Mouse (Mus musculus) liver, adult 2 months (tissue): Measurements from ENCODE around the gene Eddm3b. TPM values are rescaled to one million over a fixed set of nuclear protein-coding genes. Genes with fewer than 3 reads are reported as not detected.

Source experiments
- DNase-seq: peaks from one replicate; pipeline ENCODE4 v3.0.0-alpha.2; 2011; ENCODE audit warnings: low read depth, low spot score; ENCODE audit errors: extremely low read depth
- H3K27ac ChIP-seq: fragments of 200-500 bp; replicated peaks from 2 replicates; pipeline ENCODE4 v1.5.1; 2012; ENCODE audit warnings: low read depth, mild to moderate bottlenecking, control low read depth, inconsistent platforms, low read length; ENCODE audit not compliant: insufficient read depth
- H3K27me3 ChIP-seq: fragments of 200-500 bp; 2 replicates; pipeline ENCODE4 v1.6.1; 2012; ENCODE audit warnings: mild to moderate bottlenecking, moderate library complexity, low read length, inconsistent platforms; ENCODE audit not compliant: control insufficient read depth, insufficient read depth
- H3K36me3 ChIP-seq: fragments of 200-500 bp; 2 replicates; pipeline ENCODE4 v1.6.1; 2012; ENCODE audit warnings: low read length, inconsistent platforms; ENCODE audit not compliant: control insufficient read depth, insufficient read depth
- H3K4me1 ChIP-seq: fragments of 200-500 bp; 2 replicates; pipeline ENCODE4 v1.6.1; 2011; ENCODE audit warnings: low read length; ENCODE audit not compliant: control insufficient read depth, insufficient read depth
- H3K4me3 ChIP-seq: fragments of 200-500 bp; 2 replicates; pipeline ENCODE4 v1.5.1; 2011; ENCODE audit warnings: low read depth, mild to moderate bottlenecking, control low read depth, low read length, moderate library complexity; ENCODE audit not compliant: insufficient read depth
- H3K79me2 ChIP-seq: fragments of 200-500 bp; 2 replicates; pipeline ENCODE4 v1.6.1; 2012; ENCODE audit warnings: inconsistent platforms, mild to moderate bottlenecking, low read length, moderate library complexity; ENCODE audit not compliant: control insufficient read depth, insufficient read depth
- H3K9ac ChIP-seq: fragments of 200-500 bp; 2 replicates; pipeline ENCODE4 v1.6.1; 2012; ENCODE audit warnings: low read depth, mild to moderate bottlenecking, control low read depth, inconsistent platforms, low read length
- CTCF ChIP-seq: fragments of 200-500 bp; IDR thresholded peaks from 2 replicates; pipeline ENCODE4 v1.5.1; 2011; ENCODE audit warnings: low read depth, low read length, control low read depth
- POLR2A ChIP-seq: fragments of 200-500 bp; IDR thresholded peaks from 2 replicates; pipeline ENCODE4 v1.6.1; 2011; ENCODE audit warnings: low read length, control low read depth; ENCODE audit not compliant: insufficient read depth; ENCODE audit errors: extremely low read depth
- WGBS: fragments of 180-500 bp; shearing (Covaris S2); methylation state at CpG from one replicate; pipeline ENCODE4 v1.1.7; 2018; 5-methylcytosine and 5-hydroxymethylcytosine counted together
- polyA plus RNA-seq: library from polyadenylated mRNA; depleted of rRNA; stranded (reverse); fragments of >200 nt; gene quantifications from 2 replicates; pipeline ENCODE4 v1.2.3, GENCODE M21; 2012
- total RNA-seq: library from RNA; depleted of rRNA; stranded (reverse); fragments of >200 nt; gene quantifications from 2 replicates; pipeline ENCODE4 v1.2.3, GENCODE M21; 2014

The Eddm3b gene
- total and polyA plus RNA-seq, 2 experiments = not detected

DNA sequence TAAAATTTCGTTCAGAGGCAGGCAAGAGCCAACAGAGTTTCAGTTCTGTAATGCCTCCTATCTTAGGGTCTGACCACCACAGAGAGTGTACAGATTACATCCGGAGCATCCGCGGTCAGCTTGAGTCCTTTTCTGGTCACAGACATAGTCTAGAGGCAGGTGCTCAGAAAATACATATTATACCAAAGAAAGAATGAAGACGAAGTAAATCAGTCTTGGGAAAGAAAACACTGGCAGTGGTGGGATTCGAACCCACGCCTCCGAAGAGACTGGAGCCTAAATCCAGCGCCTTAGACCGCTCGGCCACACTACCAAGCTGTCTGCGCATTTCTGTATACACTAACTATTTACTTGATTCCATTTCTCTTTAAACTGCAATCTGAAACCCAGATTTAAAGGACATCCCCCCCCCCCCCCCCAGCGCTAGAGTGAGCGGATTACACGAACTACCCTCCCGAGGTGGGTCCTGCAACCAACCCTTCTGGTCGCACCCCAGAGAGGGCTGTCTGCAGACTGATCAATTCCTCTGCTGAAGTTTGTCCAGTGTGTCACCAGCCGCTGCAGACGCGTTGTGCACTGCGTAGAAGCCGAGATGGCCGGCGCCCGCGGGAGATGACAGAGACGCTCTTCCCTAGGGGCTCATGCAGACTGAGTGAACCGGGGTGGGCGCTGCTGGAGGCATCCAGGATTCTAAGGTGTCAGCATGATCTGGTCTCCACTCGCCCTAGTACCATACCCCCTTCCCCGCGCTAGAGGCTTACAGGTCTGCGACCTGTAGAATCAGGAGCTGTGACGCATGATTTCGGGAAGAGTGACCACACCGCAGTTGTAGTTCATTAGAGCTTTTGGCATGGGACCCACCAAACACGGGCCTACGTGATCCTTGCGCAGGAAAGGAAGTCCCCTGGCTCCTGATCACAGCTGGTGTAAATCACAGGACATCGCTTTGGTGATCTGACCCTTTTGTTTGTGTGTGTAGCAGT is 31.3 kb upstream of the Eddm3b start:
- TF ChIP-seq CTCF (no peak), POLR2A (0 out of 2 replicates have a peak, but pooled peaks have one; percentile 12)
- Histone ChIP-seq H3K27ac (peak overlapping the region; percentile 80), H3K27me3 (no peaks in the 10 kb centered on the region), H3K4me3 (peak overlapping the region; percentile 60), H3K36me3 (no peaks in the 10 kb centered on the region), H3K79me2 (no peaks in the 10 kb centered on the region), H3K9ac (peak overlapping the region; percentile 78), H3K4me1 (peaks cover 11% of the 10 kb centered on the region)
- 2% methylated on average over 40 of the region's 40 CpGs for WGBS
- DNase-seq = peak; percentile 81

DNA sequence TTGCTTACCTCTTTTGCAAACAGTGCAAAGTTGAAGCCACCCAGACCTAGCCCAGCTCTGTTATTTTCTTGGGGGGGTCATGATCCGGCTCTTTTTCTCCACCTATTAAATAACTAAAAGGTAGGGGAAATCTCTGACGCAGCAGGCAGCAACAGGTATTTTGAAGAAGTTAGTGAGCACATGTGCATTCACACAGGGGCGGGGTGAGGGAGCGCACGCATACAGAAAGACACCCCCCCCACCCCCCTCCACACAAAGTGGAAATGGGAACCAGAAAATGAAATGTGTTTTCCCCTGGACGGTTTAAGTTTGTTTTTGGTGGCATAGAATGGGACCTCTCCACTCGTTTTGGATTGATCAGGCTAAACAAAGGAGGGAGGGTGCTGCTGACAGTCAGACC is 30.4 kb upstream of the Eddm3b start:
- peak; percentile 12 for DNase-seq
- Histone ChIP-seq H3K27me3 (no peaks in the 10 kb centered on the region), H3K27ac (peak overlapping the region; percentile 43), H3K79me2 (no peaks in the 10 kb centered on the region), H3K9ac (peak overlapping the region; percentile 17), H3K4me3 (peak overlapping the region; percentile 60; the same call in 1 of the 2 replicates), H3K4me1 (peaks cover 11% of the 10 kb centered on the region), H3K36me3 (no peaks in the 10 kb centered on the region)
- TF ChIP-seq POLR2A (no peak), CTCF (no peak)
- 14% methylated on average over 7 of the region's 7 CpGs for WGBS

DNA sequence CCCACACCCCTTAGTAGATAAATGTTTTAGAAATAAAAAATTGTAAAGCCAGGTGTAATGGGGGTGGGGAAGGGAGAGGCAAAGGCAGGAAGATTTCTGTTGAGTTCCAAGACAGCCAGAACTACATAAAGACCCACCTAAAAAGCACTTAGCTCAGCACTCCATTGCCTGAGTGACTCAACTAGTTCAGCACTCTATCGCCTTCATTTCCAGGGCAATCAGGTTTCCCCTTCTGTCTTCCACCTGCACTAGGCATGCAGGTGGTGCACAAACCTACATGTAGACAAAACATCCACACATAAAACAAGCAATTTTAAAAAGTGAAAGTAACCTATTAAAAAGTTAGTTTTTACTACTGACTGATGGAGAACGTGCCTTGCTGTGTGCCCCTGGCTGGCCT is 29.1 kb upstream of the Eddm3b start:
- Histone ChIP-seq H3K27me3 (no peaks in the 10 kb centered on the region), H3K4me3 (no peak overlapping the region), H3K27ac (no peak overlapping the region), H3K79me2 (no peaks in the 10 kb centered on the region), H3K9ac (no peak overlapping the region), H3K36me3 (no peaks in the 10 kb centered on the region), H3K4me1 (peaks cover 11% of the 10 kb centered on the region)
- 72% methylated on average over 2 of the region's 2 CpGs for WGBS
- TF ChIP-seq POLR2A (no peak), CTCF (no peak)
- DNase-seq = no peak

DNA sequence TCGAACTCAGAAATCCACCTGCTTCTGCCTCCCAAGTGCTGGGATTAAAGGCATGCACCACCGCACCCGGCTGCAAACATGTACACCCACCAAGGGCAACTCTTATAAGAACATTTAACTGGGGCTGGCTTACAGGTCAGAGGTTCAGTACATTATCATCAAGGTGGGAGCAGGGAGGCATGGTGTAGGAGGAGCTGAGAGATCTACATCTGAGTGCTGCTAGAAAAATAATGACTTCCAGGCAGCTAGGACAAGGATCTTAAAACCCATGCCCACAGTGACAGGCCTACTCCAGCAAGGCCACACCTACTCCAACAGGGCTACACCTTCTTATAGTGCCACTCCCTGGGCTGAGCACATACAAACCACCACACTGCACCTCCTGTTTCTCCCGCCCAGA is 28.3 kb upstream of the Eddm3b start:
- 86% methylated on average over 4 of the region's 4 CpGs for WGBS
- H3K79me2 ChIP-seq = no peaks in the 10 kb centered on the region
- no peak overlapping the region for H3K4me3 ChIP-seq
- peaks cover 11% of the 10 kb centered on the region for H3K4me1 ChIP-seq
- H3K9ac ChIP-seq = no peak overlapping the region
- no peak for DNase-seq
- TF ChIP-seq POLR2A (no peak), CTCF (no peak)
- H3K27ac ChIP-seq = no peak overlapping the region
- H3K27me3 ChIP-seq = no peaks in the 10 kb centered on the region
- no peaks in the 10 kb centered on the region for H3K36me3 ChIP-seq

DNA sequence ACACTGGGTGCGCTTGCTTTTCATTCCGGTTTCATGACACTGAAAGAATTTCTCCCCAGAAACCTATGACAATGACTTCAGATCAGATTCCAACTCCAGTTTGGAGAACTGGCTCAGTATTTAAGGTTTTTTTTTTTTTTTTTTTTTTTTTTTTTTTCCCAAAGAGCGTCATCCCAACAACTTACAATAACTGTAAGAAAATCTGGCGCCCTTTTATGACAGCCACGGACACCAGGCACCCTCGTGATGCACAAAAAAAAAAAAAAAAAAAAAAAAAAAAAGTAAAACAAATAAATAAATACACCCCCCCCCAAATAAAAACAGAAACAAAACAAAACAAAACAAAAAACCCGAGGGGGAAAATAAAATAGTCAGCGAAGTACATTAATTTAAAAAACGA is 26.5 kb upstream of the Eddm3b start:
- H3K27ac ChIP-seq = no peak overlapping the region
- WGBS = 30% methylated on average over 9 of the region's 9 CpGs
- no peaks in the 10 kb centered on the region for H3K79me2 ChIP-seq
- H3K4me1 ChIP-seq = peaks cover 9% of the 10 kb centered on the region
- H3K36me3 ChIP-seq = no peaks in the 10 kb centered on the region
- TF ChIP-seq POLR2A = no peak
- no peak for TF ChIP-seq CTCF
- H3K27me3 ChIP-seq = no peaks in the 10 kb centered on the region
- no peak overlapping the region for H3K4me3 ChIP-seq
- no peak for DNase-seq
- no peak overlapping the region for H3K9ac ChIP-seq
